In the genomic region with DNA sequence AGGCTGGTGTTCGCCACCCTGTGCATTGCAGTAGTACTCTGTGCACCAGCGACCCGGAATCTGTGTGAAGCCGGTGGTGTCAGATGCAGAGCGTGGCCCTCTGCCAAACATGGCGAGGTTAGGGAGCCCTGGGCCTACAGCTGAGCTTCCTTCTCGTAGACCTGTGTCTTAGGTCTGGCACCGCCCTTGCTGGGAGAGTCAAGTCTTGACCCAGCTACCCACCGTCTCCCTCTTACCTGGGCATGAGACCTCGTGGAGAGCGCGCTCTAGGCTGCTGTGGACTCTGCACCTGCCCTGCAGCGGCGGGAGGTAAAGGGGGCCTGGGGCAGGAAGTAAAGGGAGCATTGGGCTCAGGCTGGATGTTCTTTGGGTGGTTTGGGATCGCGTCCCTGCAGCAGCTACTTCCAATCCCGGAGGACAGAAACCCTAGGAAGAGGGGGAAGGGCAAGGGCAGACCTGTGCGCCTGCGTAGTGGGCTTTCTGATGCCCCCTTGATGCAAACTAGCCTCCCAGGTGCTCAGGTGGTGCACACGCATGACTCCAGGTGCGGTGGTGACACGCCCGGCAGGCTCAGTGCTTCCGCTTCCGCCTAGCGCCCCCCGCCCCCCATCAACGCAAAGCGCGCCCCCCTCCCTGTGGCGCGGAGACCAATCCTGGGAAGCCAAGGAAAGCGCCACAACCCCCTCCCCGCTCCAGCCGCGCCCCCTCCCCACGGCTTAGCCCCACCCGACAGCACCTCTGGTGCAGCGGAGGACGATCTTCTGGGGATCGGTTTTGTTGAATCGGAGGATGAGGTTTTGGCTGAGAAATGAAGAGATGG, we compare ENCODE assay signal across 8 mouse cellular contexts. TPM values are rescaled to one million over a fixed set of nuclear protein-coding genes. Genes with fewer than 3 reads are reported as not detected.
A peak's percentile ranks its signal among the peaks of the same experiment; 100 is the strongest.
DNase-seq lines count a peak whose midpoint lies in the region; ATAC-seq lines count a peak whose summit lies in the region.

No protein-coding gene starts in this region.

- H3K27me3 ChIP-seq in heart, embryonic 15.5 days: peaks cover 18% of the 10 kb centered on the region
- no peaks in the 10 kb centered on the region for H3K27me3 ChIP-seq in forebrain, embryonic 14.5 days (replicated peaks; ENCODE audit: control insufficient read depth, insufficient read depth, low read length)

- intact Hi-C loops in heart, postnatal 14 days (cut with DNase I): no loop called here

- no peak overlapping the region for H3K27ac ChIP-seq in heart, embryonic 15.5 days
- peak overlapping the region; percentile 74 for H3K27ac ChIP-seq in forebrain, embryonic 14.5 days (ENCODE audit: low read depth, low read length)

- peak overlapping the region; percentile 95 for H3K4me2 ChIP-seq in heart, embryonic 15.5 days
- peak overlapping the region; percentile 88 for H3K4me2 ChIP-seq in forebrain, embryonic 14.5 days (ENCODE audit: low read length)

- peaks cover 13% of the 10 kb centered on the region for H3K4me1 ChIP-seq in heart, embryonic 15.5 days (replicated peaks)
- peaks cover 18% of the 10 kb centered on the region for H3K4me1 ChIP-seq in forebrain, embryonic 14.5 days (ENCODE audit: control insufficient read depth, insufficient read depth, low read length)

- peak overlapping the region; percentile 33 for H3K9ac ChIP-seq in heart, embryonic 15.5 days
- peak overlapping the region; percentile 69 for H3K9ac ChIP-seq in forebrain, embryonic 14.5 days (ENCODE audit: low read length)

- H3K36me3 ChIP-seq in heart, embryonic 15.5 days: no peaks in the 10 kb centered on the region
- H3K36me3 ChIP-seq in forebrain, embryonic 14.5 days (ENCODE audit: control insufficient read depth, insufficient read depth, low read length): peaks cover 3% of the 10 kb centered on the region; the same call in 1 of the 2 replicates

- no peak for DNase-seq in heart, postnatal 14 days
- peak; percentile 86 for DNase-seq in forebrain, embryonic 14.5 days (ENCODE audit: low spot score)
- DNase-seq in layer of hippocampus, postnatal 36 days: peak; percentile 56 to 59
- peak; percentile 53 for DNase-seq in neural tube, embryonic 10.5 days (ENCODE audit: extremely low spot score, low spot score)
- no peak for DNase-seq in gastrocnemius, postnatal 25 days
- DNase-seq in gastrocnemius, adult 8-10 months (ENCODE audit: low spot score in 2 of 2): no peak

- ATAC-seq in heart, embryonic 15.5 days (replicated peaks; ENCODE audit: insufficient number of reproducible peaks, insufficient read depth, low FRiP score, low read depth): peak; percentile 50; the same call in 1 of the 2 replicates
- ATAC-seq in cerebellum, adult (ENCODE audit: insufficient number of reproducible peaks, low FRiP score, low TSS enrichment): 0 out of 2 replicates have a peak, but pooled peaks have one; percentile 14
- peak; percentile 86 for ATAC-seq in forebrain, embryonic 14.5 days

- no peaks in the 10 kb centered on the region for H3K9me3 ChIP-seq in heart, embryonic 15.5 days (replicated peaks)
- no peaks in the 10 kb centered on the region for H3K9me3 ChIP-seq in forebrain, embryonic 14.5 days (replicated peaks; ENCODE audit: control insufficient read depth, low read length)

- peak overlapping the region; percentile 58 for H3K4me3 ChIP-seq in heart, embryonic 15.5 days
- peak overlapping the region; percentile 47 for H3K4me3 ChIP-seq in forebrain, embryonic 14.5 days (ENCODE audit: low read depth, low read length)

- 11% methylated on average over 42 of the region's 42 CpGs for WGBS in heart, embryonic 15.5 days
- 15% methylated on average over 42 of the region's 42 CpGs for WGBS in forebrain, embryonic 14.5 days

RNA-seq across cellular contexts. Expression of a gene that starts 41.8 kb away (rescaled TPM):
- polyA plus RNA-seq in heart, embryonic 15.5 days (2015; fragmentation: Nextera tagmentation; extraction: Ambion mirVana): 9.0 and 9.9 TPM in 2 replicates
- 100 to 1,000 TPM; 104 to 109 TPM for total RNA-seq in heart, postnatal 14 days (2021)
- polyA plus RNA-seq in forebrain, embryonic 14.5 days (2014; fragmentation: Nextera tagmentation; extraction: Ambion mirVana): 85.2 and 130 TPM in 2 replicates
- 100 to 1,000 TPM; 224 to 268 TPM for total RNA-seq in layer of hippocampus, postnatal 36 days (2021)
- total RNA-seq in gastrocnemius, postnatal 25 days (2021): 10 to 100 TPM; 22.9 to 27.4 TPM
- 10 to 100 TPM; 12.1 to 19.6 (median 16.5) TPM for total RNA-seq in gastrocnemius, adult 8-10 months (2022)

Comparison
In these comparisons a context has a peak if more than half of its experiments do, and no peak if none do; other contexts are left out.
1. ATAC-seq: peak in every context shown above with its lines; median percentile 86 in forebrain, embryonic 14.5 days; 50 in heart, embryonic 15.5 days; 14 in cerebellum, adult.
2. DNase-seq: peak in forebrain, embryonic 14.5 days (single experiment), layer of hippocampus, postnatal 36 days (2 of 2) and neural tube, embryonic 10.5 days (single experiment); none in heart, postnatal 14 days (0 of 2), gastrocnemius, postnatal 25 days (single experiment) and gastrocnemius, adult 8-10 months (0 of 2).